Mouse (Mus musculus) lung, postnatal 10 days (tissue): ENCODE results near the gene Tgm2.

Source experiments
- DNase-seq: peaks from one replicate; pipeline ENCODE4 v3.0.0; 2021

The Tgm2 gene

GRCm38 (mm10) chr2:158146223-158146622 lies at the start of gene Tgm2:
Tgm2 (minus strand) TSS chr2:158146436.
- peak; percentile 94 for DNase-seq

GRCm38 (mm10) chr2:158194945-158195640 lies 48.9 kb upstream of the Tgm2 start:
- peak; percentile 71 for DNase-seq

GRCm38 (mm10) chr2:158193611-158194336 lies 47.5 kb upstream of the Tgm2 start:
- DNase-seq = no peak

- DNase-seq = peak; percentile 88
These were observed 44.9 kb upstream of the Tgm2 start for GRCm38 (mm10) chr2:158191098-158191497.

GRCm38 (mm10) chr2:158189451-158189850 lies 43.2 kb upstream of the Tgm2 start:
- DNase-seq = no peak

DNA sequence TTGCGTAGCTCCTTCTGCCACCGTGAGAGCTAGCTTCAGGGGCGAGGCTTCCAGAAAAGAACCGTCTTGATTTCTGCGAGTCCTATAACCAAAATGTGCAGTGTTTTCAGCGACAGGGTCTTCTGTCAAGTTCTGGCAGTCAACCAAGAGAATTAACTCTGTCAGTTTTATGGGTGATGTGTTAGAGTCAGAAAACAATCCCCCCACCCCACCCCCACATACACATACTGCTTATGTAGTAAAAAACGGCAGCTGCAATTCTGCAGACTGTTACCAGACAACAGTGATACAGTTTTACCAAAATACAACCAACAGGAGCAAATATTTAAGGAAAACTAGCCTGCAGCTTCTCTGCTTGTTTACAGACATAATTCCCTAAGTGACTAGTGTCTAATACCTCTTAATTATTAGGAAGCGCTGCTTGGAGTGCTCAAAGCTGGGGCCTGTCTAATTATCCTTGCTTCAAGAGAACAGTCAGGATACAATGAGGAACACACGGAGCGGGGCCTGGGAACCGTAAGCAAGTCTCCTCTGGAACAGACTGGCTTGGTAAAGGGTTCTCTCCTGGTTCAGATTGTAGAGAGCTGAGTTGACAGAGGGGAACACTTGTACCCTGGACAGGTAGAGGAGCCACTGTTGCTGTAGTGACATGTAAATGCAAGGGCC lies 40.1 kb upstream of the Tgm2 start:
- DNase-seq = no peak

- DNase-seq = no peak
These were observed 37.0 kb upstream of the Tgm2 start for GRCm38 (mm10) chr2:158183266-158183665.

DNA sequence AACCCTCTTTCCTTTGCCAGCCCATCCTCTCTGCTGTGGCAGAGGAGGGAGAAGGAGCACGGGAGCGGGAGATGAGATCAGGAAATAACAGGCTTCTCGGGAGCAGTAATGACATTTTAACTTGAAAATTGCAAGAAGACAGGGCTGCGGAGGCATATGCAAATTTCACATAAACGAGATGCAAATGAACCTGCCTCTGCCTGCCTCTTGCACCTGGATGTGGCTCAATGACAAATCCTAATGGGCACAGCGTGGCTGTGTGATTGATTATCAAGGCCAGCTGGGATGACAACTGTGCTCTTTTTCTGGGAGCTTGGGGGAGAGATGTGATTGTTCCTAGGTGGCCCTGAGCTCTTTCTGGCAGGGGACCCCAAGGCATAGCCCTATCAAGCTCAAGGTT lies 35.7 kb upstream of the Tgm2 start:
- no peak for DNase-seq

GRCm38 (mm10) chr2:158180797-158181196 lies 34.6 kb upstream of the Tgm2 start:
- DNase-seq = peak; percentile 84

DNA sequence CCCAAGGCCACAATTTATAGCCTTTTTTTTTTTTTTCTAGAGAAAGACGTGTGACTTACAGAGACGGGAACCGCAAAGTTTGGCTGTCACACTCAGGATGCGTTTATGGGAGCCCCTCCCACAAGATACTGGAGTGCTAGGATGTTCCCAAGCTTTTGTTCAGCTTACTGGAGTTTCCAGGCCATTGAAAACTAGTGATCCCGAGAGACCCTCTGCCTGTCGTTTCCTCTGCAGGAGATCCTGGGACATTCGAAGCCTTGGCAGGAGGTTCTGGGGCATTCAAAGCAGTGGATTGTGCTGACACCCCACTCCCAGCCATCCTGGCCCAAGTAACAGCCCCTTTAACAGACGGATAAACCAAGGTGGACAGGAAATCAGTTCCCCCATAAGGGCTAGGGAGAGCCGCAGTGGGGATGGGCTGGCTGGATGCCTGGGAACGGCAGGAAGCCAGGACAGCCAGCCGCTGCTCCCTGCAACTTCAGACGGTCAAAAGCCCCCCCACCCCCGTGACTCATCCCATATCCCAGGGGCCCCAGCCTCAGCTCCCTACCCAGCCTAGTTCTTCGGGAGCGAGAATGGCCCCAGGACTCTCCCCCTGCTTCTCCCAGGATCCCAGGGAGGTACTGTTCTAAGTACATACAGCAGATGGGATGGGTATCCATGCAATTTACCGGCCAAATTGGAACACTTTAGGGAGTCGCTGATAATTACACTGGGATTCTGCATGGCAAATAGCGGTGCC lies 33.3 kb upstream of the Tgm2 start:
- DNase-seq = peak; percentile 72

DNA sequence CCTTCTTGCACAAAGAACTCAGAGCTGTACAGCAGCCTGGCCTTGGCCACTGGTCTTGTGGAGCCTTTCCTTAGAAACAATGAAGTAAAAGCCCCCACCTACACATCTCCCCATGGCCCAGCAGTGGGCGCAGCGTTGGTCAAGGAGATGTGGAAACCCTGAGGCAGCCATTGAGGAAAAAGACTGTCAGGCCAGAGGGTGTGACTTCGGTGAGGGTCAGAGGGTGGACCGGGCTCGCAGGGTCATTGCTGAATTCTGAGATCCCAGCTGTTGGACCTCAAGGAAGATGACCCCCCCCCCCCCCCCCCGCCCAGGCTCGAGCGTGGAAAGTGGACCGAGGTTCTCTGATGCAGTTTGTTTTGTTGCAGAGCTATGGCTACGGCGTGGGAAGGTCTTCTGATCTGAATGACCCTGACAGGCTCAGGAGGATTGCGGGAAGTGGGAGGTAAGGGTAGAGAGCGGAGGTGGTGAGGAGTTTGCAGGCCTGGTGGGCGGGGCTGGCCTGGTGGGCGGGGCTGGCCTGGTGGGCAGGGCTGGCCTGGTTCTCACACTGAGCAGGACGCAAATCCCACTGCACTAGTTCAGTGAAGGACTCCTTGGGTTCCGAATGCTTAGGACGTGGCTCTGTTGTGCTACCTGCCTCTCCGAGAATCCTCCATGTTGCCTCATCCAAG lies 32.6 kb upstream of the Tgm2 start:
- peak; percentile 93 for DNase-seq

GRCm38 (mm10) chr2:158178139-158178538 lies 31.9 kb upstream of the Tgm2 start:
- no peak for DNase-seq

DNA sequence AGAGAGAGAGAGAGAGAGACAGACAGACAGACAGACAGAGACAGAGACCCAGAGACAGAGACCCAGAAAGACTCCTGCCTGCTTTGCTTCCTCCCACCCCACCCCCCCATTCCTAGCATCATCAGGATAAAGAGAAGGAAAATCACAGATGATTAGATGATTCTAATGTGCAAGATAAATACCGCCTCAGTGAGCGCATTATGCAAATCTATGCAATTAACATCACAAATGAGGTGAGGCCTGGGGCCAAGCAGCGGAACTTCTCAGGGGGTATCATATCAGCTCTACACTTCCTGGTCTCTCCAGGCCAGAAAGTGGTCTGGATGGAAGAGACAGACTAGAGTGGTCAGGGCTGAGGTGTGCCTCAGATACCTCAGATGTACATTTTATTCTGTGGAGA lies 31.3 kb upstream of the Tgm2 start:
- DNase-seq = no peak

DNA sequence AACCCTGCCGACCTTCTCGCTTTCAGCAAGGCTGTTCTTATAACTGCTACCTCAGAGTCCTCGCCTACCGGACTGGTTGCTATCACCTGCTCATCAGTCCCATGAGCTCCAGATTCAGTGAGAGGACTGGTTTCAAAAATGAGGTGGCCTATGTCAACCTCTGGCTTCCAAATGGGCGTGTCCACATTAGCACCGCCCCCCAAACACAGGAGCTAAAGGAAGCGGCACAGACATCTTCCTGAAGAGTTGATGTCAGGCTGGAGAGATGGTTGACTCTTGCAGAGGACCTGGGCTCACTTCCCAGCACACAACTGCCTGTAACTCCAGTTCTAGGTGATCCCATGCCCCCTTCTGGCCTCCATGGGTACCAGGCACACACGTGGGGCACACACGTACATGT lies 30.5 kb upstream of the Tgm2 start:
- DNase-seq = no peak

- DNase-seq = no peak
These were observed 29.2 kb upstream of the Tgm2 start for GRCm38 (mm10) chr2:158175433-158175832.

DNA sequence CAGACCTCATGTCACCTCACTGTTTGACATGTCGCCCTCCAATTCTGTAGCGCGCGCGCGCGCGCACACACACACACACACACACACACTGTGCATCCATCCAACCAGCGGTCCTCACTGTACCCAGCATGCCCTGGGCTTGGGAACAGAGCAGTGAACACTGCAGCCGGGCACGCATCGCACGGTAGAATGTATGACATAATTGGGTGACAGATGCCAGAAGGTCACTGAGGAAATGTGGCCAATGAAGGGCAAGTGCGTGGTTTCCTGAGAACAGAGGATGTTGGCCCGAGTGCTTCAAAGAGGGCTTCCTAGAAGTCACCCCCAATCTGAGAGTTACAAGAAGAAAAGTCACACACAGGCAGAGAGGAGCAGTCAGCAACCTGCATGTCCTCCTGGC lies 28.7 kb upstream of the Tgm2 start:
- no peak for DNase-seq

GRCm38 (mm10) chr2:158174438-158174837 lies 28.2 kb upstream of the Tgm2 start:
- no peak for DNase-seq

- no peak for DNase-seq
These were observed 24.2 kb upstream of the Tgm2 start for GRCm38 (mm10) chr2:158170394-158170793.

DNA sequence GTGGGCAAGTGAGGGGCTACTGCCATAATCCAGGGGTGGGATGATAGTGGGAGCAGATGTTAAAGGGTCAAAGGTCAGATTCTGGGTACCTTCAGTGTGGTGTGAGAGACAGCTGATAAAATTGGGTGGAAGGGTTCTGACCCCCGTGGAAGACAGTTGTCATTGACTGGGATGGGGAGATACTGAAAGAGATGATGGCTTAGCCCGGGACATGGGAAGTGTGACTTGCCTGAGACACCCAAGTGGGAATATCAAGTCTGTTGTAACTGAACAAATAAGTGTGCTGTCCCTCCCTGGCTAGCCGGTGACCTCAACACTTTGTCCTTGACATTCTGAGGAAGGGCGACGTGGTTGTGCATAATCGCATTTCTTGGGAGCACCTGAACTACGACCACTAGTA lies 23.5 kb upstream of the Tgm2 start:
- DNase-seq = no peak

DNA sequence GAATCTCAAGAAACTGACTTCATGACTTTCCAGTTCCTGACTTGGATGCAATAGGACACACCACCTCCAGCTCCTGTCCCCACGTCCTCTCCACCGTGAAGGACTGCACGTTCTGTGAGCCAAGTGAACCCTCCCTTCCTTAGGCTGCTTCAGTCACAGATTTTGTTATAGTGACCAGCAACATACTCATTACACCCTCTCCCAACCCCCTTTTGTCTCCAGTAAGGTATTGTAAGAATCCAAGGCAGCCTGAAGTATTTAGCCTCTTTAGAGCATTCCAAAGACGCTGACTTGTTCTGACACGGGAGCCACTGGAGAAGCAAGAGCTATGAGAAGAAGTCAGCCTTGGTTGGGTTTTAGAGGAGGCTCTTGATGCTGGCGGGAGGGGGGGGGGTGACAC lies 23.1 kb upstream of the Tgm2 start:
- no peak for DNase-seq

- peak; percentile 65 for DNase-seq
These were observed 22.5 kb upstream of the Tgm2 start for GRCm38 (mm10) chr2:158168741-158169211.

- no peak for DNase-seq
These were observed 21.4 kb upstream of the Tgm2 start for GRCm38 (mm10) chr2:158167496-158168205.
